Mouse (Mus musculus): ENCODE results near the gene Olfr465-ps1. TPM values are rescaled to one million over a fixed set of nuclear protein-coding genes. Genes with fewer than 3 reads are reported as not detected.

Gene Olfr465-ps1
- polyA plus RNA-seq (2012; ENCODE audit: insufficient read depth, low replicate concordance): 0.03 TPM in 1 of 2 replicates, not detected in the other

DNA sequence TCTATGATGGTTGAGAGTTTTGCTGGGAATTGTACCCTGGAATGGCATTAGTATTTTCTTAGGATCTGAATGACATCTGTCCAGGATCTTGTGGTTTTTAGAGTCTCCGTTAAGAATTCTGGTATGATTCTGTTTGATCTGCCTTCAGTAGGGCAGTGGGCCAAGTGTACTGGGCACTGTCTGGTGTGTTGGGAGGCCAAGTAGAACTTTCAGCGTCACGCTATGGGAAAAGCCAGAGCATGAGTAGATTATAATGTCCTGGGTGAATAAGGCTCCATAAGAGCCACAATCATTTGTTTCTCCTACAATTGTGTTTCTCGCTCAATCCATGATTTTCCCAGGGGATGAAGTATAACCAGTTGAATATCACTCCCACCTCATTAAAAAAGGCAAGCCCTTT is at the start of gene Olfr465-ps1:
TSS of gene Olfr465-ps1 (plus strand) at position 301 of the 400 bp plus-strand sequence.
- peaks cover 4% of the 10 kb centered on the region; the same call in 1 of the 2 replicates for H3K9me3 ChIP-seq
- H3K4me1 ChIP-seq: no peaks in the 10 kb centered on the region
- no peak within 1 kb of the TSS for H3K4me3 ChIP-seq (replicated peaks)
- TF ChIP-seq FLI1 (IDR thresholded peaks at IDR 0.05; ENCODE audit: low read length) (no peak), GATA1 (IDR thresholded peaks at IDR 0.05; ENCODE audit: borderline replicate concordance, low read length) (no peak)
- H3K27me3 ChIP-seq (replicated peaks): no peaks in the 10 kb centered on the region
- no peaks in the 10 kb centered on the region for H3K36me3 ChIP-seq (replicated peaks; ENCODE audit: low read length)

DNA sequence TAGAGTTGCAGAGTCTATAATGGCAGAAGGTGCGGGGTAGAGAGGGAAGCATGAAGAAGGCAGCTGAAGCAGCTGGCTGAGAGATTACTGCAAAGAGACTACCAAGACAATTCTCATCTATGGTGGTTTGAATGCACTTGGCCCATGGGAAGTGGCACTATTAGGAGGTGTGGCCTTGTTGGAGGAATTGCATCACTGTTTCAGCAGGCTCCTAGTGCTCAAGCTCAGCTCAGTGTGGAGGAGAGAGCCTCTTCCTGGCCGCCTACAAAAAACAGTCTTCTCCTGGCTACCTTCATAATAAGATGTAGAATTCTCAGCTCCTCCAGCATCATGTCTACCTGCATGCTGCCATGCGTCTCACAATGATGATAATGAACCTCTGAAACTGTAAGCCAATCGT is 42.0 kb upstream of the Olfr465-ps1 start:
- H3K9me3 ChIP-seq: peaks cover 23% of the 10 kb centered on the region
- TF ChIP-seq FLI1 (IDR thresholded peaks at IDR 0.05; ENCODE audit: low read length) (no peak), GATA1 (IDR thresholded peaks at IDR 0.05; ENCODE audit: borderline replicate concordance, low read length) (no peak)
- peaks cover 63% of the 10 kb centered on the region for H3K36me3 ChIP-seq (replicated peaks; ENCODE audit: low read length)
- peaks cover 11% of the 10 kb centered on the region for H3K4me1 ChIP-seq
- no peaks in the 10 kb centered on the region for H3K27me3 ChIP-seq (replicated peaks)
- H3K4me3 ChIP-seq (replicated peaks): no peak overlapping the region

DNA sequence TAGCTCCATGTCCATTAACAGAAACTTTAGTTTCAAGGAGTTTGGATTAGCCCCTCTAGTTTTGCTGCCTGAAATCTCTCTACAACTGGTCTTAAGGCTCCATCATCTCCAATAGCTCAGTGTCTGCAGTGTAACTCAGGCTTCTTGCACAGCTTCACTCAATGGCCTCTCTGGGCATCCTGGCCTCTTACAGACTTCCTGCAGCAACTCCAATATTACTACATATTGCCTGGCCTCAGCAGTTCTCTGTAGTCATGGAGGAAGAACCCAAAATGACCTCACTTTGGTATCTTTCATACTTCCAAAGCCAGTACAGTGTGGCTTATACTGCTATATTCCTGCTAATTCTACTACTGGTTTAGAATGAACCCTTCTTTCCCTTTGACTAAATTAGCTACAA is 40.9 kb upstream of the Olfr465-ps1 start:
- Histone ChIP-seq H3K27me3 (replicated peaks) (no peaks in the 10 kb centered on the region), H3K36me3 (replicated peaks; ENCODE audit: low read length) (peaks cover 60% of the 10 kb centered on the region), H3K4me3 (replicated peaks) (no peak overlapping the region), H3K9me3 (peaks cover 23% of the 10 kb centered on the region), H3K4me1 (peaks cover 17% of the 10 kb centered on the region)
- TF ChIP-seq GATA1 (IDR thresholded peaks at IDR 0.05; ENCODE audit: borderline replicate concordance, low read length): no peak
- TF ChIP-seq FLI1 (IDR thresholded peaks at IDR 0.05; ENCODE audit: low read length): no peak

DNA sequence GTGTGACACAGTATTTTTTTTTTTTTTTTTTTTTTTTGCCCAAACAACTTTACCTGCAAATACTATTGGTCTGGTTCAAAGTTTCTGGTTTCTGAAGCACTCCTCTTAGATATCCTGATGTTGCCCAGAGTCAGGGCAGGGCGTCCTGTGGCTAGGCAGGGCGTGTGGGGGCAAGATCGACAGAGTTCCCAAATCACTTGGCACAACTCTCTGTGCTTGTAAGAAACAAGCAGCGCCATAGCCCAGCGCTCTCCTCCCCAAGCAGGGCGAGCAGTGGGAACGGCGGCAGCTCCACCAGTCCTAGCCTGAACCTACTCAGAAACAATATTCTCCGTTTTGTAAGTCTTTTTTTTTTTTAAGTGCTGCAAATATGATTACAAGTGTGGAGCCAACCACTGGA is 37.2 kb upstream of the Olfr465-ps1 start:
- Histone ChIP-seq H3K9me3 (peaks cover 27% of the 10 kb centered on the region), H3K4me1 (peaks cover 21% of the 10 kb centered on the region), H3K36me3 (replicated peaks; ENCODE audit: low read length) (peaks cover 49% of the 10 kb centered on the region), H3K4me3 (replicated peaks) (no peak overlapping the region), H3K27me3 (replicated peaks) (no peaks in the 10 kb centered on the region)
- TF ChIP-seq FLI1 (IDR thresholded peaks at IDR 0.05; ENCODE audit: low read length): no peak
- no peak for TF ChIP-seq GATA1 (IDR thresholded peaks at IDR 0.05; ENCODE audit: borderline replicate concordance, low read length)

DNA sequence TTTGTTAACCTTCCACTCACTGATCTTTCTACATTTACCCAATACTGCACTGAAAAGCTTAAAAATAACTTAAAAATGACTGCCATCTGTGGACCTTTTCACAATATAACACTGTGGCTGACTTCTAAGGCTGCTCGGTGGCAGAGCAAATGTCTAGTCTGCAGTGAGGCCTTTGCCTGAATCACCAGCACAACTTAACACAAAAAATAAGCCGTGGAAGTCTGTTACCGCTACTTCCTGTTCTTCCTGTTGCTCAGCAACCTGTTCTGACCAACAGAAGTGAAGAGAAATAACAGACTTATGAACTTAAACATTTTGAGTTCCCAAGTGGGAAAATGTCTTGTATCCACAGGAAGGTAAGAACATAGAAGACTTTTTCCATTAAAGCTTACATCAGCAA is 36.7 kb upstream of the Olfr465-ps1 start:
- Histone ChIP-seq H3K4me3 (replicated peaks) (no peak overlapping the region), H3K27me3 (replicated peaks) (no peaks in the 10 kb centered on the region), H3K9me3 (peaks cover 26% of the 10 kb centered on the region), H3K36me3 (replicated peaks; ENCODE audit: low read length) (peaks cover 48% of the 10 kb centered on the region), H3K4me1 (peaks cover 21% of the 10 kb centered on the region)
- TF ChIP-seq FLI1 (IDR thresholded peaks at IDR 0.05; ENCODE audit: low read length) (no peak), GATA1 (IDR thresholded peaks at IDR 0.05; ENCODE audit: borderline replicate concordance, low read length) (no peak)

DNA sequence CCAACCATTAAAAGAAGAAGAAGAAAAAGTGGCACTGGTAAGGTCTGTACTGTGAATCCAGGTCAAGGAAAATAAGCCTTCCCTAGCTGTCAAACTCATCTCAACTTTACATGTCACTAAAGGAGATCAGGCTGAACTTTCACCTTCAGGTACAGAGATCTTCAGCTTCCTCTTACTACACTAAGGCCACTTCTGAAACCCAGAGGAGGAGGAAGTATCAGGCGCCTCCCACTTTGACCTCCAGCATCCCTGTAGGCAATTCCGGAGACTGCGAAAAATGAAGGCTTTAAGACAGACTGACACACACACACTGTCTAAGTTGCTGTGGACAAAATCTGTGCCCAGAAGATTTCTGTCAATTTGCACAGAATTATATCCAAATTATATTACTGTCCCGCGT is 25.9 kb upstream of the Olfr465-ps1 start:
- Histone ChIP-seq H3K9me3 (peaks cover under 1% of the 10 kb centered on the region; the same call in 1 of the 2 replicates), H3K27me3 (replicated peaks) (no peaks in the 10 kb centered on the region), H3K4me3 (replicated peaks) (peak overlapping the region; percentile 97), H3K4me1 (peaks cover 13% of the 10 kb centered on the region; the same call in 1 of the 2 replicates), H3K36me3 (replicated peaks; ENCODE audit: low read length) (peaks cover 12% of the 10 kb centered on the region)
- TF ChIP-seq FLI1 (IDR thresholded peaks at IDR 0.05; ENCODE audit: low read length): no peak
- TF ChIP-seq GATA1 (IDR thresholded peaks at IDR 0.05; ENCODE audit: borderline replicate concordance, low read length): no peak

DNA sequence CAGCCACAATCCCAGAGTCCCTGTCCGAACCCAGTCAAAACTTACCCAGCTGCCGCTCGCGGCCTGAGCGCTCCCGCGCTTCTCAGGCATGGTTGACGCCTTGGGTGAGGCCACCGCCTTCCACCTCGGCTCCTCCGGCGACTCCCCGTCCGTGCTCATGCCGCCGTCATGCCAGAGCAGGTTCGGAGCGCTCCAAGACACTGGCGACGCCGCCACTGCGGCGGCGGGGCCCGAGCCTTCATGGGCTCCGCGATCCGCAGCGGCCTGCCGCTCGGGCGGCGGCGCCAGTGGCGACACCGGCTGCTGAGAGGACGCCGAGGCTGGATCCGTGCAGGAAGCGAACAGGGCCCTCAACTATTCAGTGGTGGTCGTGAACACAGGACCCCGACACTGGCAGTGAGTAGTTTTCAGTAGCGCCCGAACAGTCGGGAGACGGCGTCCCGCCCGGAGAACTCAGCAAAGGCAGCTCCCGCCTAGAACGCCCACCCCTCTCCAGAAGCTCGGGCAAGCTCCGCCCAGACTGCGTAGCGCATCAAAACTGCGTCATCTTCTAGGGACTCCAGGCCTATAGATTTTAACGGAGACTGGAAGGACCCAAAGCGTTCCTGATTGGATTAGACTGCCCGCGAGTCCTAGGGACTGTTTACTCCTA is 25.3 kb upstream of the Olfr465-ps1 start, which contains the start of gene Mfsd14b:
TSS of gene Mfsd14b (minus strand) at position 517 of the 652 bp plus-strand sequence.
- Histone ChIP-seq H3K27me3 (replicated peaks) (no peaks in the 10 kb centered on the region), H3K36me3 (replicated peaks; ENCODE audit: low read length) (peaks cover 8% of the 10 kb centered on the region), H3K9me3 (no peaks in the 10 kb centered on the region), H3K4me3 (replicated peaks) (peak within 1 kb of the TSS; percentile 97), H3K4me1 (peaks cover 13% of the 10 kb centered on the region; the same call in 1 of the 2 replicates)
- TF ChIP-seq GATA1 (IDR thresholded peaks at IDR 0.05; ENCODE audit: borderline replicate concordance, low read length): no peak
- no peak for TF ChIP-seq FLI1 (IDR thresholded peaks at IDR 0.05; ENCODE audit: low read length)

DNA sequence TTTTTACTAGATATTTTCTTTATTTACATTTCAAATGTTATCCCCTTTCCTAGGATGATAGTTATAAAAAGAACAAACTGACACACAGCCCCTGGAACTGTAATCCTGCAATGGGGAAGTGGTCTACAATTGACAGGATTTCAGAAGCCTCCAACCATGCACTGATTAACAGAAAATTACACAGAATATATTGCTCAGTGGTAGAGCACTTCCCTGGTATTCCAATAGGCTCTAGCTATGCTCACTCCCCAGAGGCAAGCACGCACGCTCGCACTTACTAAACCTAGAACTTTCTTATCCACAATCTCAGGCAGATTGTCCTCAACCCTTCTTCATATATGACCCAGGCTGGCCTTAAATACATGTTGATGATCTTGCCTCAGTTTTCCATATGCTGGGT is 24.6 kb upstream of the Olfr465-ps1 start:
- TF ChIP-seq GATA1 (IDR thresholded peaks at IDR 0.05; ENCODE audit: borderline replicate concordance, low read length) (no peak), FLI1 (IDR thresholded peaks at IDR 0.05; ENCODE audit: low read length) (no peak)
- peak overlapping the region; percentile 97 for H3K4me3 ChIP-seq (replicated peaks)
- H3K9me3 ChIP-seq: no peaks in the 10 kb centered on the region
- H3K27me3 ChIP-seq (replicated peaks): no peaks in the 10 kb centered on the region
- H3K4me1 ChIP-seq: peaks cover 13% of the 10 kb centered on the region; the same call in 1 of the 2 replicates
- H3K36me3 ChIP-seq (replicated peaks; ENCODE audit: low read length): peaks cover 4% of the 10 kb centered on the region

DNA sequence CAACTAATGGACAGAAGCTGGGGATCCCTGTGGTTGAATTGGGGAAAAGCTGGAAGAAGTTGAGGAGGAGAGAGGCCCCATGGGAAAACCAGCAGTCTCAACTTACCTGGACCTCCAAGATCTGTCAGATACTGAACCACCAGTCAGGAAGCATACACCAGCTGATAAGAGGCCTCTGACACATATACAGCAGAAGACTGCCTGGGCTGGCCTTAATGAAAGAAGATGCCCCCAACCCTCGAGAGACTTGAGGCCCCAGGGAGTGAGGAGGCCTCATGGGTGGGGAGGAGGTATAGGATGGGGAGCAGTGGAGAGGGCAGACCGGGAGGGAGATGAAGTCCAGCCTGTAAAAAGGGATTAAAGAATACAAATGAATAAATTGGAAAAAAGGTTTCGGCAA is 16.9 kb upstream of the Olfr465-ps1 start:
- Histone ChIP-seq H3K36me3 (replicated peaks; ENCODE audit: low read length) (no peaks in the 10 kb centered on the region), H3K4me3 (replicated peaks) (no peak overlapping the region), H3K4me1 (peaks cover 5% of the 10 kb centered on the region; the same call in 1 of the 2 replicates), H3K9me3 (no peaks in the 10 kb centered on the region), H3K27me3 (replicated peaks) (no peaks in the 10 kb centered on the region)
- TF ChIP-seq FLI1 (IDR thresholded peaks at IDR 0.05; ENCODE audit: low read length) (no peak), GATA1 (IDR thresholded peaks at IDR 0.05; ENCODE audit: borderline replicate concordance, low read length) (no peak)

DNA sequence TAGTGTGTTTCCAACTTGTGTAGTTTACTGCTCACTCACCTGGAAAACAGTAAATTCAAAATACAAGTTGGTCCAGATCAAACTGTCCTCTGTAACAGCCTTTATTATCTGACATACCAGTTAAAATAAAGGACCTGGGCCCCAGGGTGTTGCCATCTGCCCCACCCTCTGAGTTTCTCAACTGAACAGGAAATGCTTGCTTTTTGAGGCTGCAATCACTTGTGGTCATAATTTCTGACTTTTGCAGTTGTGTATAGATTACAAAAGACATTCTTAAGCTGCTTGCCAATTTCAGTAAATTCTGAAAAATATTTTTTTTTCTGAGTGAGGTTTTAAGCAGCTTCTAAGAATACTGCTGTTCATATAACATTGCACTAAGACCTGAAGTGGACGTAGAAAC is 15.8 kb upstream of the Olfr465-ps1 start:
- H3K4me1 ChIP-seq: peaks cover 5% of the 10 kb centered on the region; the same call in 1 of the 2 replicates
- no peaks in the 10 kb centered on the region for H3K27me3 ChIP-seq (replicated peaks)
- H3K9me3 ChIP-seq: no peaks in the 10 kb centered on the region
- TF ChIP-seq FLI1 (IDR thresholded peaks at IDR 0.05; ENCODE audit: low read length) (no peak), GATA1 (IDR thresholded peaks at IDR 0.05; ENCODE audit: borderline replicate concordance, low read length) (no peak)
- no peaks in the 10 kb centered on the region for H3K36me3 ChIP-seq (replicated peaks; ENCODE audit: low read length)
- H3K4me3 ChIP-seq (replicated peaks): no peak overlapping the region

All from megakaryocyte, embryonic 14.5 days (primary cell).